Mouse (Mus musculus) ES-Bruce4 (cell line): Measurements from ENCODE around the gene Lztfl1.

Experiments
- CTCF ChIP-seq: IDR thresholded peaks from one replicate; pipeline ENCODE4 v1.8.1; 2011; ENCODE audit warnings: low read depth, low read length
- POLR2A ChIP-seq: IDR thresholded peaks from one replicate; pipeline ENCODE4 v1.8.1; 2011; ENCODE audit warnings: low read length; ENCODE audit not compliant: insufficient read depth

- TF ChIP-seq POLR2A (no peak), CTCF (no peak)
Measured at GRCm38 (mm10) chr9:123651369-123651768, 66.1 kb downstream of the Lztfl1 start.
